Mouse (Mus musculus) neural tube, embryonic 11.5 days (tissue): ENCODE measurements around the gene Maml2. TPM values are rescaled to one million over a fixed set of nuclear protein-coding genes. Genes with fewer than 3 reads are reported as not detected.

Source experiments
- microRNA-seq: library from miRNA; unstranded; fragments of <30 nt; microRNA quantifications from one replicate; pipeline ENCODE4, GENCODE M21; 2016
- polyA plus RNA-seq: library from polyadenylated mRNA; unstranded; fragments of >200 nt; fragmentation: Nextera tagmentation; extraction: Ambion mirVana; gene quantifications from 2 replicates; pipeline ENCODE4 v1.2.1, GENCODE M21; 2014

The Maml2 gene
- polyA plus RNA-seq, 1 experiment from 2014 or later: 14.1 TPM

Small RNA genes within 50 kb of the gene (microRNA-seq; reads per million reads assigned to microRNA genes)
- not detected for gene Gm22643

Other genes starting within 250 kb of the Maml2 start
- gene Jrkl, start 52.1 kb upstream of the Maml2 start, polyA plus RNA-seq: 8.9 and 9.4 TPM in 2 replicates
- gene Ccdc82, start 51.0 kb upstream of the Maml2 start, polyA plus RNA-seq: 12.9 and 13.4 TPM in 2 replicates
- gene Gm17571, start 148.8 kb downstream of the Maml2 start, polyA plus RNA-seq: not detected in 2 replicates